Mouse (Mus musculus) kidney, embryonic 14.5 days (tissue): ENCODE measurements around the gene Smok3c. TPM values are rescaled to one million over a fixed set of nuclear protein-coding genes. Genes with fewer than 3 reads are reported as not detected.
"Not testable (repeated sequence)": the region's sequence is repeated elsewhere in the genome, so short reads cannot be mapped to it uniquely, and the experiment has no call there.

Experiments
- ATAC-seq: fragments of 200-750 bp; cut with Nextera tagmentation; 2 replicates; pipeline ENCODE4 v1.8.0; 2017; ENCODE audit warnings: moderate number of reproducible peaks, mild to moderate bottlenecking, moderate TSS enrichment, moderate library complexity; ENCODE audit not compliant: low FRiP score, low TSS enrichment
- H3K27ac ChIP-seq: fragments of 300-500 bp; sonication (generic); 2 replicates; pipeline ENCODE4 v1.5.1; 2014; ENCODE audit warnings: low read depth, mild to moderate bottlenecking, low read length, moderate library complexity, mixed read lengths
- H3K27me3 ChIP-seq: fragments of 300-500 bp; sonication (generic); 2 replicates; pipeline ENCODE4 v1.6.1; 2014; ENCODE audit warnings: mild to moderate bottlenecking, low read length; ENCODE audit not compliant: control insufficient read depth, insufficient read depth
- H3K36me3 ChIP-seq: fragments of 300-500 bp; sonication (generic); 2 replicates; pipeline ENCODE4 v1.6.1; 2014; ENCODE audit warnings: low read length, mixed read lengths; ENCODE audit not compliant: control insufficient read depth, insufficient read depth
- H3K4me1 ChIP-seq: fragments of 300-500 bp; sonication (generic); 2 replicates; pipeline ENCODE4 v1.6.1; 2014; ENCODE audit warnings: low read length, mixed read lengths; ENCODE audit not compliant: control insufficient read depth, insufficient read depth
- H3K4me2 ChIP-seq: fragments of 300-500 bp; sonication (generic); replicated peaks from 2 replicates; pipeline ENCODE4 v1.6.1; 2014; ENCODE audit warnings: low read depth, mild to moderate bottlenecking, low read length
- H3K4me3 ChIP-seq: fragments of 300-500 bp; sonication (generic); 2 replicates; pipeline ENCODE4 v1.5.1; 2014; ENCODE audit warnings: mild to moderate bottlenecking, low read length
- H3K9ac ChIP-seq: fragments of 300-500 bp; sonication (generic); 2 replicates; pipeline ENCODE4 v1.6.1; 2014; ENCODE audit warnings: low read depth, mild to moderate bottlenecking, low read length, moderate library complexity
- H3K9me3 ChIP-seq: fragments of 300-500 bp; sonication (generic); 2 replicates; pipeline ENCODE4 v1.6.1; 2016; ENCODE audit warnings: low read length; ENCODE audit not compliant: control insufficient read depth
- WGBS: fragments of 180-500 bp; shearing (Covaris S2); extraction: QIAGEN DNeasy Blood & Tissue Kit; methylation state at CpG from one replicate; pipeline ENCODE4 v1.1.7; 2014; 5-methylcytosine and 5-hydroxymethylcytosine counted together
- polyA plus RNA-seq: library from polyadenylated mRNA; unstranded; fragments of >200 nt; fragmentation: Nextera tagmentation; extraction: Ambion mirVana; gene quantifications from 2 replicates; pipeline ENCODE4 v1.2.1, GENCODE M21; 2014

Smok3c gene
- polyA plus RNA-seq, 1 experiment from 2014 or later: not detected

GRCm38 (mm10) chr5:138088366-138088765 is 35.4 kb downstream of the Smok3c start:
- WGBS: 76% methylated on average over 3 of the region's 3 CpGs
- H3K4me1 ChIP-seq: peaks cover 21% of the 10 kb centered on the region

GRCm38 (mm10) chr5:138089108-138089551 is 36.1 kb downstream of the Smok3c start:
- Histone ChIP-seq H3K4me2 (peak overlapping the region; percentile 30), H3K9ac (peak overlapping the region; percentile 12; the same call in 1 of the 2 replicates), H3K9me3 (no peaks in the 10 kb centered on the region), H3K27ac (peak overlapping the region; percentile 69), H3K36me3 (peaks cover 34% of the 10 kb centered on the region), H3K4me3 (no peak overlapping the region), H3K27me3 (no peaks in the 10 kb centered on the region), H3K4me1 (peaks cover 21% of the 10 kb centered on the region)
- 62% methylated on average over 6 of the region's 6 CpGs for WGBS
- ATAC-seq: peak; percentile 38; the same call in 1 of the 2 replicates

More at GRCm38 (mm10) chr5:138088366-138088765, 35.4 kb downstream of the Smok3c start:
- Histone ChIP-seq H3K9ac (0 out of 2 replicates have a peak overlapping the region, but pooled peaks have one; percentile 12), H3K36me3 (peaks cover 27% of the 10 kb centered on the region; the same call in 1 of the 2 replicates), H3K27ac (peak overlapping the region; percentile 69), H3K4me3 (no peak overlapping the region), H3K9me3 (no peaks in the 10 kb centered on the region), H3K4me2 (peak overlapping the region; percentile 10; the same call in 1 of the 2 replicates), H3K27me3 (no peaks in the 10 kb centered on the region)
- ATAC-seq: no peak

GRCm38 (mm10) chr5:138090271-138090670 is 37.3 kb downstream of the Smok3c start:
- Histone ChIP-seq H3K9me3 (no peaks in the 10 kb centered on the region), H3K36me3 (peaks cover 46% of the 10 kb centered on the region), H3K9ac (no peak overlapping the region), H3K4me3 (no peak overlapping the region), H3K27ac (0 out of 2 replicates have a peak overlapping the region, but pooled peaks have one; percentile 6), H3K4me2 (no peak overlapping the region), H3K4me1 (peaks cover 21% of the 10 kb centered on the region), H3K27me3 (no peaks in the 10 kb centered on the region)
- ATAC-seq: no peak
- 80% methylated on average over 3 of the region's 3 CpGs for WGBS

- Histone ChIP-seq H3K4me3 (no peak overlapping the region), H3K4me2 (no peak overlapping the region), H3K27ac (no peak overlapping the region), H3K4me1 (peaks cover 21% of the 10 kb centered on the region), H3K27me3 (no peaks in the 10 kb centered on the region), H3K9me3 (no peaks in the 10 kb centered on the region), H3K9ac (no peak overlapping the region), H3K36me3 (peaks cover 49% of the 10 kb centered on the region)
- ATAC-seq: no peak
- WGBS: 92% methylated on average over 5 of the region's 5 CpGs
These were observed 37.7 kb downstream of the Smok3c start for GRCm38 (mm10) chr5:138090737-138091136.

- H3K27me3 ChIP-seq: no peaks in the 10 kb centered on the region
- no peak overlapping the region for H3K9ac ChIP-seq
- H3K27ac ChIP-seq: no peak overlapping the region
- WGBS: 89% methylated on average over 4 of the region's 4 CpGs
- no peak overlapping the region for H3K4me2 ChIP-seq
- H3K4me3 ChIP-seq: no peak overlapping the region
- no peaks in the 10 kb centered on the region for H3K9me3 ChIP-seq
- peaks cover 7% of the 10 kb centered on the region; the same call in 1 of the 2 replicates for H3K4me1 ChIP-seq
- peaks cover 63% of the 10 kb centered on the region for H3K36me3 ChIP-seq
- no peak for ATAC-seq
These were observed 39.8 kb downstream of the Smok3c start for GRCm38 (mm10) chr5:138092771-138093170.

GRCm38 (mm10) chr5:138094474-138094873 is 41.5 kb downstream of the Smok3c start:
- Histone ChIP-seq H3K36me3 (peaks cover 69% of the 10 kb centered on the region), H3K27ac (no peak overlapping the region), H3K9me3 (no peaks in the 10 kb centered on the region), H3K4me3 (no peak overlapping the region), H3K9ac (no peak overlapping the region), H3K4me2 (no peak overlapping the region), H3K4me1 (no peaks in the 10 kb centered on the region), H3K27me3 (no peaks in the 10 kb centered on the region)
- ATAC-seq: no peak
- 96% methylated on average over 6 of the region's 6 CpGs for WGBS

GRCm38 (mm10) chr5:138104976-138105375 is 52.0 kb downstream of the Smok3c start:
- H3K36me3 ChIP-seq: peaks cover 54% of the 10 kb centered on the region
- no peak overlapping the region for H3K9ac ChIP-seq
- WGBS: 72% methylated on average over 2 of the region's 2 CpGs
- ATAC-seq: no peak
- H3K4me3 ChIP-seq: no peak overlapping the region
- no peaks in the 10 kb centered on the region for H3K9me3 ChIP-seq
- H3K4me2 ChIP-seq: no peak overlapping the region
- no peaks in the 10 kb centered on the region for H3K27me3 ChIP-seq
- H3K4me1 ChIP-seq: no peaks in the 10 kb centered on the region
- no peak overlapping the region for H3K27ac ChIP-seq

- 71% methylated on average over 3 of the region's 3 CpGs for WGBS
- H3K27me3 ChIP-seq: no peaks in the 10 kb centered on the region
- H3K4me1 ChIP-seq: no peaks in the 10 kb centered on the region
- no peak overlapping the region for H3K27ac ChIP-seq
- no peak for ATAC-seq
- no peak overlapping the region for H3K9ac ChIP-seq
- H3K9me3 ChIP-seq: no peaks in the 10 kb centered on the region
- peaks cover 34% of the 10 kb centered on the region for H3K36me3 ChIP-seq
- H3K4me2 ChIP-seq: no peak overlapping the region
- H3K4me3 ChIP-seq: no peak overlapping the region
These were observed 54.1 kb downstream of the Smok3c start for GRCm38 (mm10) chr5:138107130-138107529.

- not testable (repeated sequence) for H3K36me3 ChIP-seq, H3K4me3 ChIP-seq, H3K9ac ChIP-seq, H3K4me1 ChIP-seq, H3K27me3 ChIP-seq, H3K4me2 ChIP-seq, H3K27ac ChIP-seq, ATAC-seq, H3K9me3 ChIP-seq
- 61% methylated on average over 4 of the region's 4 CpGs for WGBS
These were observed 56.9 kb downstream of the Smok3c start for GRCm38 (mm10) chr5:138109847-138110396.
